ENCODE assay signal across 9 mouse cellular contexts in genomic region chr11:9190772-9191554, GRCm38 (mm10). TPM values are rescaled to one million over a fixed set of nuclear protein-coding genes. Genes with fewer than 3 reads are reported as not detected.
DNase-seq lines count a peak whose midpoint lies in the region; ATAC-seq and TF ChIP-seq lines count a peak whose summit lies in the region.
"Had no signal": no experiment of that assay in that cellular context is flagged by ENCODE, and none has a peak within 500 bp of the region (broad histone marks: within the 10 kb centered on the region; RNA-seq: fewer than 3 reads in every experiment).

No protein-coding gene starts in this region.

- no peak overlapping the region for H3K4me2 ChIP-seq in embryonic facial prominence, embryonic 11.5 days (ENCODE audit: low read depth, low read length)
- no peak overlapping the region for H3K4me2 ChIP-seq in forebrain, postnatal 0 days (ENCODE audit: low read depth)

- no peak overlapping the region for H3K4me3 ChIP-seq in embryonic facial prominence, embryonic 11.5 days (ENCODE audit: low read depth, low read length)
- no peak overlapping the region for H3K4me3 ChIP-seq in forebrain, postnatal 0 days (ENCODE audit: low read depth, low read length)

- no peak overlapping the region for H3K9ac ChIP-seq in embryonic facial prominence, embryonic 11.5 days (replicated peaks; ENCODE audit: low read length)
- H3K9ac ChIP-seq in forebrain, postnatal 0 days, result no peak overlapping the region

- H3K27ac ChIP-seq in embryonic facial prominence, embryonic 11.5 days (replicated peaks; ENCODE audit: low read depth, low read length), result no peak overlapping the region
- H3K27ac ChIP-seq in forebrain, postnatal 0 days (ENCODE audit: low read depth, low read length), result no peak overlapping the region

- ATAC-seq in embryonic facial prominence, embryonic 11.5 days (replicated peaks; ENCODE audit: insufficient number of reproducible peaks, low FRiP score, low TSS enrichment, low read depth), result peak; percentile 82
- ATAC-seq in forebrain, postnatal 0 days, result peak; percentile 38; the same call in 1 of the 2 replicates

- H3K4me1 ChIP-seq in embryonic facial prominence, embryonic 11.5 days (ENCODE audit: control insufficient read depth, insufficient read depth, low read length), result no peaks in the 10 kb centered on the region
- no peaks in the 10 kb centered on the region for H3K4me1 ChIP-seq in forebrain, postnatal 0 days (ENCODE audit: insufficient read depth)

- 29% methylated on average over 11 of the region's 11 CpGs for WGBS in embryonic facial prominence, embryonic 11.5 days
- WGBS in forebrain, postnatal 0 days, result 33% methylated on average over 10 of the region's 11 CpGs

- no peak for TF ChIP-seq CTCF in forebrain, postnatal 0 days (IDR thresholded peaks at IDR 0.05; ENCODE audit: low read depth)

- H3K27me3 ChIP-seq in embryonic facial prominence, embryonic 11.5 days (ENCODE audit: control insufficient read depth, insufficient read depth, low read length), result no peaks in the 10 kb centered on the region
- H3K27me3 ChIP-seq in forebrain, postnatal 0 days (ENCODE audit: insufficient read depth, low read length), result no peaks in the 10 kb centered on the region

- peak; percentile 82 for DNase-seq in embryonic facial prominence, embryonic 11.5 days (ENCODE audit: low spot score)
- DNase-seq in forebrain, postnatal 0 days, result no peak
- peak; percentile 84 for DNase-seq in kidney, postnatal 14 days
- peak; percentile 26 for DNase-seq in mesoderm, embryonic 11.5 days (ENCODE audit: low read depth, low spot score)
- no peak for DNase-seq in heart, adult 18-20 months
- no peak for DNase-seq in urinary bladder, postnatal 4 days (ENCODE audit: low spot score in 2 of 2)
- no peak for DNase-seq in layer of hippocampus, adult 9-10 months (ENCODE audit: low spot score)
- no peak for DNase-seq in layer of hippocampus, postnatal 14 days (ENCODE audit: low spot score in 2 of 2)

- no peaks in the 10 kb centered on the region for H3K9me3 ChIP-seq in embryonic facial prominence, embryonic 11.5 days (replicated peaks; ENCODE audit: control insufficient read depth, low read length)
- no peaks in the 10 kb centered on the region for H3K9me3 ChIP-seq in forebrain, postnatal 0 days (ENCODE audit: low read length)

- H3K36me3 ChIP-seq in embryonic facial prominence, embryonic 11.5 days (replicated peaks; ENCODE audit: control insufficient read depth, insufficient read depth, low read depth, low read length), result no peaks in the 10 kb centered on the region
- no peaks in the 10 kb centered on the region for H3K36me3 ChIP-seq in forebrain, postnatal 0 days (ENCODE audit: insufficient read depth)

RNA-seq across cellular contexts. Expression of gene Abca13, which starts 0.8 kb away (rescaled TPM):
- 0.08 TPM in 2 replicates for polyA plus RNA-seq in embryonic facial prominence, embryonic 11.5 days (2014; fragmentation: Nextera tagmentation; extraction: Ambion mirVana)
- total RNA-seq in forebrain, postnatal 0 days (2014; rRNA removed), result 0.05 and 0.08 TPM in 2 replicates
- polyA plus RNA-seq in forebrain, postnatal 0 days (2015; fragmentation: Nextera tagmentation; extraction: Ambion mirVana), result 0.03 and 0.06 TPM in 2 replicates
- total RNA-seq in heart, adult 18-20 months (2021), result under 1 TPM in 1 of 2 experiments, not detected in 1; 0.05 TPM
- total RNA-seq in layer of hippocampus, postnatal 14 days (2021), result under 1 TPM; 0.07 to 0.09 TPM
- total RNA-seq: liver, adult 2 months had no signal
- polyA plus RNA-seq: liver, adult 2 months had no signal

Comparison
In these comparisons a context has a peak if more than half of its experiments do, and no peak if none do; other contexts are left out.
1. DNase-seq: peak in embryonic facial prominence, embryonic 11.5 days (single experiment), kidney, postnatal 14 days (single experiment) and mesoderm, embryonic 11.5 days (single experiment); none in forebrain, postnatal 0 days (single experiment), heart, adult 18-20 months (0 of 2), urinary bladder, postnatal 4 days (0 of 2), layer of hippocampus, adult 9-10 months (single experiment) and layer of hippocampus, postnatal 14 days (0 of 2).